Mouse (Mus musculus) embryonic fibroblast, embryonic 13.5 days (primary cell): ENCODE measurements at regions not wholly inside any gene's neighbourhood (a gene's known extent, or its start where the extent isn't known, plus 50 kb on each side); places are given as distances from the start of the nearest gene placed in this dataset.
A peak's percentile ranks its signal among the peaks of the same experiment; 100 is the strongest.

Source experiments
- H3K27ac ChIP-seq: 2 replicates; pipeline ENCODE4 v1.5.1; 2012; ENCODE audit warnings: low read length, control low read depth, inconsistent platforms; ENCODE audit not compliant: insufficient read depth
- H3K4me1 ChIP-seq: 2 replicates; pipeline ENCODE4 v1.6.1; 2011; ENCODE audit warnings: low read length; ENCODE audit not compliant: control insufficient read depth, insufficient read depth
- H3K4me3 ChIP-seq: 2 replicates; pipeline ENCODE4 v1.5.1; 2011; ENCODE audit warnings: mild to moderate bottlenecking, control low read depth, low read length; ENCODE audit not compliant: insufficient read depth
- CTCF ChIP-seq: IDR thresholded peaks from 2 replicates; pipeline ENCODE4 v1.5.1; 2011; ENCODE audit warnings: mild to moderate bottlenecking, control low read depth, low read length, moderate library complexity, borderline replicate concordance; ENCODE audit not compliant: insufficient read depth
- POLR2A ChIP-seq: IDR thresholded peaks from 2 replicates; pipeline ENCODE4 v1.6.1; 2011; ENCODE audit warnings: low read depth, mild to moderate bottlenecking, control low read depth, low read length, moderate library complexity

DNA sequence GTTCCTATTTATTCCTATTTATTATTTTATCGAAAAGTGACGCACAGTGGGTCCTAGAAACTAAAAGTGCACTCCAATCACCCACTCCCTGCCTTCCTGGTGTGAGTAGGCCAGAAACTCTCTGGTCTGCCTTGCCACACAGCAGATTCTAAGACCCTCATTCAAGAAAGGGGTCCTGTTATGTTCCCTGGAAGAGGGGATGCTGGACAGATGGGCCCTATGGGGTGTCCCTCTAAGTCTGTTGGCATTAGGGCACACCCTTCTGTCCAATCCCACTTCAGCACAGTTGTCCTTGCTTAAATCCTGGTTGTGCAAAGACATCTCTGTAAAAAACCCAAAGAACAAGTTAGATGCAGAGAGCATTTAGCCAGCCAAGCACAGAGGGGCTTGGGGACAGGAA lies 117.8 kb upstream of the Ces5a start:
- no peak for TF ChIP-seq POLR2A
- no peak for TF ChIP-seq CTCF
- no peaks in the 10 kb centered on the region for H3K4me1 ChIP-seq
- no peak overlapping the region for H3K27ac ChIP-seq
- H3K4me3 ChIP-seq, result no peak overlapping the region

DNA sequence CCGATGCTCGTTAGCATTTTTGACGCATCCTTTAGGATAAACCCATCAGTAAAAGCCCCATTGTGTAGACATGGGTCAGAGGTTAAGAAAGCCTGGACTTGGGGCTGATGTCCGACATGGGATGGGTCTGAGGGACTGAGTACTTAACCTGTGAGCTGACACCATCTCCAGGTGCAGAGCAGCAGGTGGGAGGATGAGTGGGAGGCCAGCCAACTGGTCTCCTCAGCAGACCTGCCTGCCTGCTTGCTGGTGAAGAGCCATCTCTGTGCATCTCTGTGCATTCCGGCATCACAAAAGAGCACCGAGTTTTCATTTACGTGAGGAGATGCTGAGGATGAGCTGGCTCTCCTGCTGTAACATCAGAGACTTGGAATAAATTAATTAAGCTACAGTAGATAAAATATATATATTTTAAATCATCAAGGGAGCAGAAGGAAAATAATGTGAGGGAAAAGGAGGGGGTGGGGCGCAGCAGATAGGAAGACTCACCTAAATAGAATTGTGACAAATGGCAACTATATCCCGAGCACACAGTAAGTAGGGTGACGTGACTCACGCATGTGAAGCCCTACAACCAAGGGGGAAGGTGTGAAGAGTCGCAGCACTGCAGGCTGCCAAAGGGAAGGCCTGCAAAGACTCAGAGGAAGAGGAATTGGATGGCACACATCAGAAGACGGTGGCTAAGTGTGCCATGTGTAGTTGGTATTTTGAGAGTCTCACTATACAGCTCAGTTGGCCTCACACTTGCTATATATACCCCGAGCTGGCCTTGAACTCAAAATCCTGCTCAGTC lies 118.5 kb upstream of the Ces5a start:
- H3K4me1 ChIP-seq, result no peaks in the 10 kb centered on the region
- H3K4me3 ChIP-seq, result no peak overlapping the region
- H3K27ac ChIP-seq, result no peak overlapping the region
- TF ChIP-seq POLR2A (no peak), CTCF (no peak)

DNA sequence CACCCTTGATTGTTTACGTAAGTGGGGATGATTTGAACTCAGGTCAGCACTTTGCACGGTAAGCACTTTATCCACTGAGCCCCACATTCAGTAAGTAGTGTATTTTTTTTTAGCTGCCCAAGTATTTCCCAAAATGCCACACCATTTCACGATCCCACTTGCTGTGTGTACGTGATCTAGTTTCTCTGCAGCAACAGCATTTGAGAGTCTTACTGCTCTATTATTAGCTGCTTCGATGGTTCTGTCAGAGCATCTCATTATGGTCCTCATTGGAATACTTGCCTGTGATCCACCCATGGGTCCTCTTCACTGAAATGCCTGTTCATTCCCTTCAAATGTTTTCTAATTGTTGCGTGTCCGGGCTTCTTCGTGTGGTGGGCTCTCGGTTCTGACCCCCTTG lies 120.1 kb upstream of the Ces5a start:
- Histone ChIP-seq H3K4me3 (no peak overlapping the region), H3K27ac (no peak overlapping the region), H3K4me1 (no peaks in the 10 kb centered on the region)
- TF ChIP-seq CTCF, result no peak
- TF ChIP-seq POLR2A, result no peak

DNA sequence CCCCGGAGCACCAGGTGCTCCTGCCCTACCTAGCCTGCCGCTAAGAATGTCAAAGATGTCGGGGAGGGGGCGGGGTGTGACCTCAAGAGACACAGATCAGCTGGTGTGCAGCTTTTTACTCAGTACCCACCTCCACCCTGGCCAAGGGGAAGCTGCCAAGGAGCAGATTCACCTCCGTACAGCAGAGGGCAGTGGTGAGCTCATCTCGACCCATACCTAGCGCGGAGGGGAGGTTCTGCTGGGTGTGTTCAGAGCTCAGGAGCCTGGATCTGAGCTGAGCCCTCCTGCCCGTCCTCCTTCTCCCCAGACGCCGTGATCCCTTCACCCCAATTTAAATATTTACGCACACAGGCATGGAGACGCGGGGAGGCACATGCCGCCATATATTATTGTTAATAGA lies 126.1 kb upstream of the Ces5a start:
- TF ChIP-seq POLR2A, result no peak
- peak; percentile 94 for TF ChIP-seq CTCF
- H3K4me1 ChIP-seq, result peaks cover 2% of the 10 kb centered on the region; the same call in 1 of the 2 replicates
- H3K27ac ChIP-seq, result no peak overlapping the region
- H3K4me3 ChIP-seq, result no peak overlapping the region

DNA sequence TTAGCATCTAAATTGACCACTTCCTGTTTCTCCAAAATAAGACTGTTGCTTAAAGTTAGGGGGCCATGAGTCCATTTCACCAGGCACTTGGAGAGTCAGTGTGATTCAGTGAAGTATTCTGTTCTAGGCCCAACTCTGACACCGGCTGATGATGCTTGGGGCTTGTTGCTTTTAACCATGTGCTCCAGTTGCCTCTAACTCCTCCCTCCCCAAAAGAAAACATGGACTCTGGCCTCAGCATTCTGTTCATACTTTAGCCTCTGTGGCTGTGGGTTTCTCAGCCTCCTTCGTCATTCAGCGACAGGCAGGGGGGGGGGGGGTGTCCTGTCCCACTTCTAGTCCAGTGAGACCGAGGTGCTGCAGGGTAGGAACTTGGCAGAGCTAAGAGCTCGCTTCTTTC lies 126.6 kb upstream of the Ces5a start:
- Histone ChIP-seq H3K4me3 (no peak overlapping the region), H3K27ac (no peak overlapping the region), H3K4me1 (peaks cover 2% of the 10 kb centered on the region; the same call in 1 of the 2 replicates)
- TF ChIP-seq CTCF, result no peak
- TF ChIP-seq POLR2A, result no peak

DNA sequence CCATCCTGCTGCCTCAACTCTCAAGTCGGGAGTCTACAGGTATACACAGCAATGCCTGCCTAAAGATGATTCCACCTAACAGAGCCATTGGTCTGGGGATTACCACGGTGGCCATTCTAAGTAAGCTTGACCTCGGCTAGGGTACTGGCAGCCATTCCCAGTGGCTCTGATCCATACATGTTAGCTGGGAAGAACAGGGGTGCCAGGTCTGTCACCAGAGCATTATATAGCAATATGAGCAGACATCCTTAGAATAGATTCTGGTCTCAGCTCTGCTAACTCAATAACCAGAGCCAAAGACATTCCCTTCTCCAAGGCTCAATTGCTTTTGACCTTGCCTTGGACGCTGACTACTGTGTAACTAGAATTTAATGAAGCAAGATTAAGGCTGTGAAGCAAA lies 128.2 kb upstream of the Ces5a start:
- TF ChIP-seq CTCF (no peak), POLR2A (no peak)

DNA sequence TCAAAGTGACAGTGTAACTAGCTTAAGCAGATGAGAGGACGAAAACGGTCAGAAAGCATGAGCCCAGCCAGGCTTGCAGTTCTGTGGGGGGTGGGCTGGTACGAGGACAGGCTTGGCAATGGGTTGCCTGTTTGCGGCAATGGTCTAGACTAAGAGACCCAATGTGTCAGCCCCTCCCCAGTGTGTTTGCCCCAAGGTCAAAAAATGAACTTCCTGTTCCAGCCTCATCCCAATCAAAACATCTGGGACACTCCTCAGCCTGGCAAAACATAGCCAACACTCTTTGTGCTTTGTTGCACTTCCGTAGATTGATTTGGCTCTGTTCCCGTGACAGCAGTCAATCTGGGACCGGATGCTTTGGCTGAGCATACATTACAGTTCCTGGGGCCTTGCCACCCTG lies 132.7 kb upstream of the Ces5a start:
- no peak for TF ChIP-seq POLR2A
- TF ChIP-seq CTCF, result no peak
- H3K4me1 ChIP-seq, result no peaks in the 10 kb centered on the region; the same call in 1 of the 2 replicates
- H3K27ac ChIP-seq, result no peak overlapping the region
- no peak overlapping the region for H3K4me3 ChIP-seq

More for the DNA sequence above, 128.2 kb upstream of the Ces5a start:
- Histone ChIP-seq H3K4me3 (no peak overlapping the region), H3K27ac (no peak overlapping the region), H3K4me1 (peaks cover 2% of the 10 kb centered on the region; the same call in 1 of the 2 replicates)

DNA sequence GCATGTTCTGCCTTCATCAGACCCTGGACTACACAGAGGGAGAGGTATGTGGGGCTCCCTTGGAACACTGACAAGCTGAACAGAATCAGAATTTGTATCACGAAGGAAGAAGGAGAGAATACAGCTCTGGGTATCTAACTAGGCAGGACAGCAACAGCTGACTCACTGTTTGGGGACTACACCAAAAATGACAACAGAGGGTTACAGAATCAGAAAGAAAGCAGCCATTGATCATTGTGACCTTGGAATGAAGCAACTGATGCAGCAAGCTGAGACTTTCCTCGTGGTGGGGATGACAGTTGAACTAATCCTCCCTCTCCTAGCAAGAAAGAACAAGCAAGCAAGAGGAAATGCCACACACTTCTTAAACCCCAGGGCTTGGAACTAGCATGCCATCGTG lies 135.0 kb upstream of the Gnao1 start:
- no peak overlapping the region for H3K27ac ChIP-seq
- TF ChIP-seq CTCF (no peak), POLR2A (no peak)

DNA sequence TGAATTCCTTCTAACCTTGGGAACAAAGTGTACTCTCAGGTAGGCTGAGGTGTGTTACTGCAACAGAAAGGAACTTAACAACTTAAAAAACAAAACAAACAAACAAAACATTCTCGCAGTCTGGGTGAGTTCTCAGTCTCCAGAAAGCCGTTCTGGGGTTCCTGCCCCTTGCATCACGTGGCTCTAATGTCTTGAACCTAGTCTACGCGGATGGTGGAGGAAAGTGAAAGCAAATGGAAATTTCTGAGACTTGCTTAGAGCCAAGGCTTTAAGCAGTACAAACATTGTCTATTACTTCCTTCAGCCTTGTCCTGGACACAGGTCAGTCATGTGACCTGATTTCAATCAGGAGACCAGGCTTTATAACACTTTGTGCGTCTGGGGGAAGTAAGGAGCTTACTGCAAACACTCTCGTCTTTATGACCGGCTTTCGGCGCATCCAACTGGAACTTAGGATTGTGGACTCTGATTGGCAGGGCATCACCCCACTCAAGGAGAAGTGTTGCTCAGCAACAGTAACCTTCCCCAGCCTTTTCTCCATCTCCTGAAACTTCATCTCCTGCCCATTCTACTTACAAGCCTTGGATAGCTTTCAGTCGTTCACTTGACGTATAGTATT lies 125.9 kb upstream of the Gnao1 start:
- Histone ChIP-seq H3K27ac (no peak overlapping the region), H3K4me3 (no peak overlapping the region), H3K4me1 (no peaks in the 10 kb centered on the region)
- TF ChIP-seq CTCF, result no peak

More for the DNA sequence above, 135.0 kb upstream of the Gnao1 start:
- Histone ChIP-seq H3K4me1 (no peaks in the 10 kb centered on the region), H3K4me3 (no peak overlapping the region)

DNA sequence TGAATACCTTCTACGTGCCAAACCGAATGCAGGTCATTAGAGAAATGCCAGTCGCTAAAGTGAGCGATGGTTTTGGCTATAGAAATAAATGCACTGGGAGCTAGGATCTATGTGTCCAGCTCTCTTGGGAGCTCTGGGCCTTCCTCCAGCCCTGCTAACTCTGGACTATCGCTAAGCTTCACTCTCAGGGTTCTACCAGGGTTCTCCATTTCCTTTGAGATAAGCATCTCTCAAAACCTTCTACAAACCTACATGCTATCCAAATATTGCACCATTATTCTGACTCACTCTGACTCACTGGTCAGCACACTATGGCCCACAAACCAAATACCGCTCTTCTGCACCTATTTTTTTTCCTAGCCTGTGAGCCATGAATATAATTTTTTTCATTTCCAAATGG lies 125.4 kb upstream of the Gnao1 start:
- Histone ChIP-seq H3K27ac (no peak overlapping the region), H3K4me1 (no peaks in the 10 kb centered on the region), H3K4me3 (no peak overlapping the region)
- TF ChIP-seq CTCF (no peak), POLR2A (no peak)
